Mouse (Mus musculus): ENCODE measurements around the gene Rpap3. TPM values are rescaled to one million over a fixed set of nuclear protein-coding genes. Genes with fewer than 3 reads are reported as not detected.
A peak's percentile ranks its signal among the peaks of the same experiment; 100 is the strongest.
"Not testable (repeated sequence)": the region's sequence is repeated elsewhere in the genome, so short reads cannot be mapped to it uniquely, and the experiment has no call there.

Rpap3 gene
- total RNA-seq, 2 experiments from 2014 or later = 26.6 to 28.4 TPM

GRCm38 (mm10) chr15:97679991-97680681 lies 25.5 kb downstream of the Rpap3 start:
- DNase-seq (ENCODE audit: extremely low spot score in 1 of 2, low spot score in 2 of 2) = no peak
- Histone ChIP-seq H3K27ac (no peak overlapping the region), H3K4me3 (no peak overlapping the region)
- intact Hi-C loops (cut with DNase I) = no loop called here
- no peak for TF ChIP-seq CTCF (IDR thresholded peaks at IDR 0.05)

GRCm38 (mm10) chr15:97677341-97677740 lies 28.3 kb downstream of the Rpap3 start:
- no peak overlapping the region for H3K27ac ChIP-seq
- TF ChIP-seq CTCF (IDR thresholded peaks at IDR 0.05) = no peak
- H3K4me3 ChIP-seq = no peak overlapping the region
- intact Hi-C loops (cut with DNase I) = no loop called here
- no peak for DNase-seq (ENCODE audit: extremely low spot score in 1 of 2, low spot score in 2 of 2)

GRCm38 (mm10) chr15:97675927-97676326 lies 29.7 kb downstream of the Rpap3 start:
- Histone ChIP-seq H3K4me3 (no peak overlapping the region), H3K27ac (no peak overlapping the region)
- no peak for TF ChIP-seq CTCF (IDR thresholded peaks at IDR 0.05)
- intact Hi-C loops (cut with DNase I) = no loop called here
- no peak for DNase-seq (ENCODE audit: extremely low spot score in 1 of 2, low spot score in 2 of 2)

- intact Hi-C loops (cut with DNase I) = no loop called here
- DNase-seq (ENCODE audit: extremely low spot score in 1 of 2, low spot score in 2 of 2) = no peak
- H3K4me3 ChIP-seq = no peak overlapping the region
- no peak for TF ChIP-seq CTCF (IDR thresholded peaks at IDR 0.05)
- H3K27ac ChIP-seq = no peak overlapping the region
Measured at GRCm38 (mm10) chr15:97674423-97674822, 31.2 kb downstream of the Rpap3 start.

- Histone ChIP-seq H3K27ac (no peak overlapping the region), H3K4me3 (no peak overlapping the region)
- no peak for DNase-seq (ENCODE audit: extremely low spot score in 1 of 2, low spot score in 2 of 2)
- TF ChIP-seq CTCF (IDR thresholded peaks at IDR 0.05) = no peak
- intact Hi-C loops (cut with DNase I) = no loop called here
Measured at GRCm38 (mm10) chr15:97673256-97674000, 32.2 kb downstream of the Rpap3 start.

GRCm38 (mm10) chr15:97672211-97672765 lies 33.3 kb downstream of the Rpap3 start:
- DNase-seq (ENCODE audit: extremely low spot score in 1 of 2, low spot score in 2 of 2) = peak; percentile 50 to 59
- H3K27ac ChIP-seq = peak overlapping the region; percentile 85
- TF ChIP-seq CTCF (IDR thresholded peaks at IDR 0.05) = no peak
- no peak overlapping the region for H3K4me3 ChIP-seq
- intact Hi-C loops (cut with DNase I) = no loop called here

GRCm38 (mm10) chr15:97670554-97670953 lies 35.1 kb downstream of the Rpap3 start:
- TF ChIP-seq CTCF (IDR thresholded peaks at IDR 0.05) = no peak
- intact Hi-C loops (cut with DNase I) = no loop called here
- Histone ChIP-seq H3K27ac (no peak overlapping the region), H3K4me3 (no peak overlapping the region)
- DNase-seq (ENCODE audit: extremely low spot score in 1 of 2, low spot score in 2 of 2) = no peak

GRCm38 (mm10) chr15:97668158-97668877 lies 37.3 kb downstream of the Rpap3 start:
- not testable (repeated sequence) for H3K4me3 ChIP-seq; H3K27ac ChIP-seq; DNase-seq (ENCODE audit: extremely low spot score in 1 of 2, low spot score in 2 of 2)
- intact Hi-C loops (cut with DNase I) = loop anchor here (5.0 kb wide), 1 partner anchor 109 kb away; the partner anchor contains the start of gene Slc48a1

GRCm38 (mm10) chr15:97667437-97667836 lies 38.2 kb downstream of the Rpap3 start:
- no peak overlapping the region for H3K4me3 ChIP-seq
- DNase-seq (ENCODE audit: extremely low spot score in 1 of 2, low spot score in 2 of 2) = peak; percentile 50 to 51
- peak; percentile 89 for TF ChIP-seq CTCF (IDR thresholded peaks at IDR 0.05)
- intact Hi-C loops (cut with DNase I) = loop anchor here (5.0 kb wide), 1 partner anchor 110 kb away; the partner anchor contains the start of gene Slc48a1
- H3K27ac ChIP-seq = no peak overlapping the region

- Histone ChIP-seq H3K27ac (no peak overlapping the region), H3K4me3 (no peak overlapping the region)
- TF ChIP-seq CTCF (IDR thresholded peaks at IDR 0.05) = no peak
- intact Hi-C loops (cut with DNase I) = loop anchor here (5.0 kb wide), 1 partner anchor 111 kb away; the partner anchor contains the start of gene Slc48a1
- DNase-seq (ENCODE audit: extremely low spot score in 1 of 2, low spot score in 2 of 2) = no peak
Measured at GRCm38 (mm10) chr15:97666457-97666770, 39.2 kb downstream of the Rpap3 start.

- no peak for DNase-seq (ENCODE audit: extremely low spot score in 1 of 2, low spot score in 2 of 2)
- H3K27ac ChIP-seq = no peak overlapping the region
Measured at GRCm38 (mm10) chr15:97665770-97666456, 39.7 kb downstream of the Rpap3 start.

More at GRCm38 (mm10) chr15:97665770-97666456, 39.7 kb downstream of the Rpap3 start:
- TF ChIP-seq CTCF (IDR thresholded peaks at IDR 0.05) = no peak
- intact Hi-C loops (cut with DNase I) = loop anchor here (5.0 kb wide), 1 partner anchor 111 kb away; the partner anchor contains the start of gene Slc48a1
- H3K4me3 ChIP-seq = no peak overlapping the region

Data from left cerebral cortex, adult 2 months (tissue).